Mouse (Mus musculus) gastrocnemius, postnatal 14 days (tissue): ENCODE results near the gene Kremen2. TPM values are rescaled to one million over a fixed set of nuclear protein-coding genes. Genes with fewer than 3 reads are reported as not detected.

ENCODE experiments used
- DNase-seq: peaks from one replicate; pipeline ENCODE4 v3.0.0; 2021; ENCODE audit warnings: mixed read lengths
- intact Hi-C: fragments of 180-260 bp; cut with DNase I; formaldehyde crosslinking; loops from one replicate; pipeline ENCODE4 v1.15.1; 2025; ENCODE audit warnings: low total_unique reads
- total RNA-seq, 2 experiments: library from RNA; stranded (reverse); gene quantifications; 2 replicates each; pipeline ENCODE4 v1.2.3; 2021

The Kremen2 gene
- total RNA-seq, 2 experiments from 2014 or later = not detected

DNA sequence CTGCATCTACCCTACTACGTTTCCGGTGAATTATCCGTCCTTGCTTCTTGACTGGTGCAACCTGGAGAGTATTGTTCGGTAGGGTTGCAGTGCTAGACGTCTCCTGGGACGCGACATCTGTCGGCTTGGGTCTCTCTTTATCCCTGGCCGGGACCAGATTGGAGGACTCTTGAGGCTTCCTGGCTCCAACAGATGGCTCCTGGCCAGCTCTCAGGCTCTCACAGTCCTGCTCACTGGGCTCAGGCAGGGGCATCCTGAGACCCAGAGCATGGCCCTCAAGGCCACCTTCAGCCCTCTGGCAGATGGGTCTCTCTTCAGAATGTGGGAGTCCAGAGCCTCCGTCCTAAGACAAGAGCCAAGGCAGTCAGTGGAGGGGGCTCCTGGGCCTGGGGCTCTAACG lies 17.3 kb upstream of the Kremen2 start:
- DNase-seq = no peak
- intact Hi-C loops = no loop called here

- DNase-seq = no peak
- intact Hi-C loops = no loop called here
These were observed 15.5 kb upstream of the Kremen2 start for GRCm38 (mm10) chr17:23761155-23761554.

GRCm38 (mm10) chr17:23760231-23760630 lies 14.6 kb upstream of the Kremen2 start:
- DNase-seq = no peak
- intact Hi-C loops = no loop called here

DNA sequence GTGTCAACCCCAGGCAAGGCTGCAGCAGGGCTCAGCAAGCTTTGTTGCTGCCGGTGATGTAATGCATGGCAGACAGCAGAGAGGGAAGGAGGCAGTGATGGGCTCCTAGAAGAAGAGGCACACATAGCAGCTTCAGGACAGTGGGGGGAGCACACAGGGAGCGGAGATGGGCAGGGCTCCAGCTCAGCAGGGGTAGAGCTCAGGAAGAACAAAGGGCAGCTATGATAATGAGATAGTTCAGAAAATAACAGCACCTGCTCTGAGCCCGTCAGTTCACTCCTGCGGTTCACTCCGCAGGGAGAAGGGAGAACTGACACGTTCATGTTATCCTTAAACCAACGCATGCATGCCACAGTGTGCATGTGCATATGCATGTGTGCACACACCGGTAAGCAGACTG lies 13.2 kb upstream of the Kremen2 start:
- DNase-seq = no peak
- intact Hi-C loops = no loop called here

DNA sequence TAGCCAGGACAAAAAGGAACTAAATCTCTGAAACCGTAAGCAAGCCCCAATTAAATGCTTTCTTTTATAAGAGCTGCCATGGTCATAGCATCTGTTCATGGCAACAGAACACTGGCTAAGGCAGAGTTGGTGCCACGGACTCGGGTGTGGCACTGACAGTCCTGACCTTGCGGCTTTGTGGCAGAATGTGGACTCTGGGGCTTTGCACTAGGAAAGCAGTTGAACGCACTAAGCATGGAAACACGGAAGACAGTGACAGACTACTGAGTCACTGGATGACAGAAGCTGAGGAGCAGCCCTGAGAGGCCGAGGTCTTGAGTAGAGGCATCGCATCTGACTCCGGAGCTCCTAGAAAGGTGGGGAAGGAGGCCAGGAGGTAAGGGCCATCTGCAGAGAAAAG lies 11.9 kb upstream of the Kremen2 start:
- intact Hi-C loops = no loop called here
- no peak for DNase-seq

GRCm38 (mm10) chr17:23755689-23756088 lies 10.1 kb upstream of the Kremen2 start:
- DNase-seq = no peak
- intact Hi-C loops = no loop called here

GRCm38 (mm10) chr17:23749400-23750191 lies 4.0 kb upstream of the Kremen2 start:
- intact Hi-C loops = no loop called here
- no peak for DNase-seq

DNA sequence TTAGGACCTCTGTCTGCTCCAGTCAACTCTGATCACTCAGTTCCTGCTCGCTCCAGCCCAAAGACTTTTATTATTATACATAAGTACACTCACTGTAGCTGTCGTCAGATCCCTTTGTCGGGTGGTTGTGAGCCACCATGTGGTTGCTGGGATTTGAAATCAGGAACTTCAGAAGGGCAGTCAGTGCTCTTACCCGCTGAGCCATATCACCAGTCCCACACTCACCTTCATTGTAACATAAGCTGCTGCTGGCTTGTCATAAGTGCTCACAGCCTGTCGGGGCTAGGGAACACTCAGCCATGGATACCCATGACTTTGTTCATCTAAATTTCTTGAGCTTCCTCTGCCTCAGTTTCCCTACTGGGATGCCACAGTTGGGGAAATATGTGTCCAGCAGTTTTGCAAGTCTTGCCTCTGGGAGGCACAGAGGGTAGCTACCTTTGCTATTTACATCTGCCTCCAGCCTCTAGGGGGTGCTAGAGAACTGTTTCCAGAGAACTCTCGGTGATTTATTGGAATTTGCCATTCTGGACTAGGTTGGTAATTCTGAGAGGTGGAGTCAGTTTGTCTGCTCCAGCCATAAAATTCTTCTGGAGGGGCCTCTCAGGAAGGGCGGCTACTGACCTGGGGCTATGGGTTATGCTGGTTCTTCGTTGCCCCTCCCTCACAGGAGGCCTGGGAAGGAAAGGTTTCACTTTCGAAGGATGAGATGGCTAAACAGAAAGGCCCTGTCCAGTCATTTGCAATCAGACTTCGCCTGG lies 3.2 kb upstream of the Kremen2 start:
- no peak for DNase-seq
- intact Hi-C loops = no loop called here

GRCm38 (mm10) chr17:23748026-23748425 lies 2.4 kb upstream of the Kremen2 start:
- no peak for DNase-seq
- intact Hi-C loops = no loop called here

DNA sequence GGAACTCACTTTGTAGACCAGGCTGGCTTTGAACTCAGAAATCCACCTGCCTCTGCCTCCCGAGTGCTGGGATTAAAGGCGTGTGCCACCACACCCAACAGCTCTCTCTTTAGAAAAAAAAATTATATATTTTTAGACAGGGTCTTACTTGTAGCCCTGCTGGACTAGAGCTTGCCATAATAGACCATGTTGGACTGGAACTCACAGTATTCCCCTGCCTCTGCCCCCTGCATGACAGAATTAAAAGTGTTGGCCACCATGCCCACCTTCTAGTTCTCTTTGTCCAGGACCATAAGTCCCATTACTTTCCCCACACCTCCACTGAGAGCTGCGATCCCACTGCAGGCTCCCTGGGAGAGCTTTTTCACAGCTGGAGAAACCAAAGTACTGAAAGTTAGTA lies 1.8 kb upstream of the Kremen2 start:
- DNase-seq = no peak
- intact Hi-C loops = no loop called here

DNA sequence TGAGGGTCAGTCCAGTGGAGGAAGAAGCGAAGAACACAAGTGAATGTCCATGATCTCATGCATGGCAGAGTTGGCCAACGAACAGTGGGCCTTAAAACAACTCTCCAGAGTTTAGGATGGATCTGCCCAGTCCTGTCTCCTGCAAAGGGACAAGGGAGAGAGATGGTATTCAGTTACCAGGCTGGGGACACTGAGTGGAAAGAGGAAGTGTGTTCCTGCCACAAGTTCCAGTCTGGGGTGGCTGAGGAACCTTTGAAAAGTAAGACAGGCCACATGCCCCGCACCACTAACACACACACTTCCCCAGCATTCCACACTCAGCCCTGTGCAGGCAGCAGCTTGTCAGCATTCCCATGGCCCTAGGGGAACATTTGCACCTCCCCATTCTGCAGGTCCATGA lies 1.1 kb upstream of the Kremen2 start:
- intact Hi-C loops = no loop called here
- DNase-seq = no peak

DNA sequence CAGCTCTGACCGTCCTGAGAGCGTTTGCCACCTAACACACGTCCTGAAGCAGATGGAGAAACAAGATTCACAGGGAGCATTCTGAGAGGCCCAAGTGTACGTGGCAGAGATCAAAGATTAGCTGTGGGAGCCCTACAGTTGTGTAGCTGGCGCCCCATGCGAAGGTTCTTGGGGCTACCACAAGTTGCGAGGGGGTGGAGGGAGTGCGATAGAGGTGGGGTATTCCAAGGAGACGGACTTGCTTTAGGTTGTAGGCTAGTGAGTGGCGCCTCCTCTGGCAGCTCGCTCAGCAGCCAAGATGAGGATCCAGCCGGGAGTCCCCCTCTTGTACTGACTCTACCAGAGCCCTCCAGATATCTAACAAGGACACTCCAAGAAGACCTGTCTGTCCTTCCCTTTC lies 678 bp upstream of the Kremen2 start:
- intact Hi-C loops = no loop called here
- DNase-seq = no peak

DNA sequence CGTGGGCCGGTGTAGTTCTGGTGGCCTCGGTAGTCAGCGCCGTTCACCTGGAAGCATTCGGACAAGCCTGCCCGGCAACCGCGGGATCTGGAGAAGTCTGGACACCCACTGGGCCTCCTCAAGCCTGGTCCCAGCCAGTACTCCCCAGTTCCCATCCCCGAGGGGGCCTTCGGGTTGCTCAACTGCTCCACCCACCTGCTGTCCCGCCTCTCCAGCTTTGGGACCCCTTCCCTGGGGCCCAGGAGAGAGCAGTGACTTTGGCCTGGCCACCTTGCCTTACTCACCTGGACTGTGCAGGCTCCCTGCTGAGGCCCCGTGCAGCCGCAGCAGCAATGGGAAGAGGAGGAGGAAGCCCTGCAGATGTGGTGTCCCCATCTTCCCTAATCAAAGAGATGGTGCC lies 982 bp downstream of the Kremen2 start:
- intact Hi-C loops = no loop called here
- no peak for DNase-seq

- no peak for DNase-seq
- intact Hi-C loops = no loop called here
These were observed 1.6 kb downstream of the Kremen2 start for GRCm38 (mm10) chr17:23744076-23744475.

- intact Hi-C loops = no loop called here
- DNase-seq = no peak
These were observed 2.7 kb downstream of the Kremen2 start for GRCm38 (mm10) chr17:23742941-23743340.

- intact Hi-C loops = no loop called here
- no peak for DNase-seq
These were observed 3.3 kb downstream of the Kremen2 start for GRCm38 (mm10) chr17:23742210-23742793.

- no peak for DNase-seq
- intact Hi-C loops = no loop called here
These were observed 4.0 kb downstream of the Kremen2 start for GRCm38 (mm10) chr17:23741359-23742209.

DNA sequence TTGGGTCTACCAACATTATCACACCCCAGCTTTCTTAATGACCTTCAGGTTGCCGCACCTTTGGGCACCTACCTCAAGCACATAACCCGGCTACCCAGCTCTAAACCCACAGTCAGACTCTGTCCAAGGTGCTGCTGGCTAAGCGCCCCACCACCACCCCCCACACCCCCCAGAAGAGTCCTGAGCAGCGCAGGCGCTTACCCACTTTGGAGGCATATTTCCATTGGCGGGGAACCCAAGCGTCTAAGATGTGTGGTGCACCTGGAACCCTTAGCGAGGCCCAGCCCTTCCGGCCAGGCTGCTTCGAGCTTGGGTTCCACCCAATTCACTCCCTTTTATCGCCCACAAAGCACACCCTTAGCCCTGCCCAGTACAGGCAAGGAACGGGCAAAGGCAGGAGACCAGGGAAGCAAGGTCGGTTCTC lies 5.0 kb downstream of the Kremen2 start, which contains the start of gene Paqr4:
Paqr4 (minus strand) TSS at position 270 of the 424 bp plus-strand sequence.
- no peak for DNase-seq
- intact Hi-C loops = no loop called here

DNA sequence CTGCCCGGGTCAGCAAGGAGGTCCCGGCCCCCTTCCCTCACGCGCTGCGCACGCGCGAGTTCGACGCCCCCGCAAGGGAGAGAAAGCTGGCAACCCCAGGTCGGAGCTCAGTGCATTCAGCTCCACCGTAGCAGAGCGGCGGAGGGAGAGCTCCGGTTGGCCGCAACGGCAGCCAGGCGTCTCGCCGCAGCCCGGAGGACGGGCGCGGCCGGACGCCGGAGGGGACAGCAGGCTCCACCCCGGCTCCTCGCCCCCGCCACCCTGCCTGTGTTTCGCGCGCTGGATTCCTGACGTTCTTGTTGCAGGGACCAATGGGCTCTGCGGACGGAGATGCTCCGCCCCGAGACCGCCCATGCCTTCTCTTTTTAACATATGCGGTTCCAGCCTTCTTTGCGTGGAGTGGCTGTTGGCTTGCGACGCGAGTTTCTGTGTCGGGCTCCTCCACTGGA lies 5.5 kb downstream of the Kremen2 start:
- DNase-seq = peak; percentile 89
- intact Hi-C loops = no loop called here
